Mouse (Mus musculus) liver, embryonic 12.5 days (tissue): ENCODE results near the gene Creld2. TPM values are rescaled to one million over a fixed set of nuclear protein-coding genes. Genes with fewer than 3 reads are reported as not detected.
"Not testable (repeated sequence)": the region's sequence is repeated elsewhere in the genome, so short reads cannot be mapped to it uniquely, and the experiment has no call there.

Experiments
- ATAC-seq: fragments of 200-750 bp; cut with Nextera tagmentation; 2 replicates; pipeline ENCODE4 v1.8.0; 2017; ENCODE audit warnings: moderate number of reproducible peaks, mild to moderate bottlenecking, moderate library complexity
- H3K27ac ChIP-seq: fragments of 300-500 bp; sonication (generic); 2 replicates; pipeline ENCODE4 v1.5.1; 2016; ENCODE audit warnings: mild to moderate bottlenecking
- H3K27me3 ChIP-seq: fragments of 300-500 bp; sonication (generic); replicated peaks from 2 replicates; pipeline ENCODE4 v1.6.1; 2016; ENCODE audit warnings: mild to moderate bottlenecking, moderate library complexity
- H3K36me3 ChIP-seq: fragments of 300-500 bp; sonication (generic); 2 replicates; pipeline ENCODE4 v1.6.1; 2016; ENCODE audit warnings: mild to moderate bottlenecking, moderate library complexity
- H3K4me1 ChIP-seq: fragments of 300-500 bp; sonication (generic); 2 replicates; pipeline ENCODE4 v1.6.1; 2016
- H3K4me2 ChIP-seq: fragments of 300-500 bp; sonication (generic); 2 replicates; pipeline ENCODE4 v1.6.1; 2016; ENCODE audit warnings: mild to moderate bottlenecking, moderate library complexity
- H3K4me3 ChIP-seq: fragments of 300-500 bp; sonication (generic); 2 replicates; pipeline ENCODE4 v1.5.1; 2016; ENCODE audit warnings: mild to moderate bottlenecking, moderate library complexity
- H3K9ac ChIP-seq: fragments of 300-500 bp; sonication (generic); 2 replicates; pipeline ENCODE4 v1.6.1; 2016; ENCODE audit warnings: mild to moderate bottlenecking, moderate library complexity
- H3K9me3 ChIP-seq: fragments of 300-500 bp; sonication (generic); replicated peaks from 2 replicates; pipeline ENCODE4 v1.6.1; 2016; ENCODE audit warnings: mild to moderate bottlenecking, moderate library complexity
- WGBS: fragments of 180-500 bp; shearing (Covaris S2); methylation state at CpG from one replicate; pipeline ENCODE4 v1.1.7; 2016; ENCODE audit not compliant: insufficient replicate concordance; 5-methylcytosine and 5-hydroxymethylcytosine counted together
- polyA plus RNA-seq: library from polyadenylated mRNA; unstranded; fragments of >200 nt; fragmentation: Nextera tagmentation; extraction: Ambion mirVana; gene quantifications from 2 replicates; pipeline ENCODE4 v1.2.1, GENCODE M21; 2016

The Creld2 gene
- 61.1 and 68.6 TPM in 2 replicates for polyA plus RNA-seq

GRCm38 (mm10) chr15:88819026-88819905 lies at the start of gene Creld2, which contains the start of gene Alg12:
Gene Creld2 (plus strand): TSS chr15:88819646.
Gene Alg12 (minus strand): TSS chr15:88819318.
- Histone ChIP-seq H3K4me3 (peak within 1 kb of the TSS; percentile 89), H3K27ac (peak within 1 kb of the TSS; percentile 80), H3K9me3 (no peaks in the 10 kb centered on the region), H3K36me3 (peaks cover 58% of the 10 kb centered on the region), H3K27me3 (no peaks in the 10 kb centered on the region), H3K4me1 (peaks cover 27% of the 10 kb centered on the region), H3K9ac (peak within 1 kb of the TSS; percentile 93), H3K4me2 (peak within 1 kb of the TSS; percentile 97)
- ATAC-seq = peak; percentile 99
- WGBS = 2% methylated on average over 87 of the region's 88 CpGs

GRCm38 (mm10) chr15:88774630-88775029 lies 44.8 kb upstream of the Creld2 start:
- not testable (repeated sequence) for H3K4me3 ChIP-seq, H3K27ac ChIP-seq, H3K9ac ChIP-seq, H3K9me3 ChIP-seq, ATAC-seq, H3K27me3 ChIP-seq, H3K4me2 ChIP-seq, H3K4me1 ChIP-seq
- 78% methylated on average over 5 of the region's 5 CpGs for WGBS
- H3K36me3 ChIP-seq = peaks cover 63% of the 10 kb centered on the region

GRCm38 (mm10) chr15:88792140-88792850 lies 27.2 kb upstream of the Creld2 start:
- H3K9ac ChIP-seq = no peak overlapping the region
- no peak overlapping the region for H3K4me3 ChIP-seq
- H3K27ac ChIP-seq = no peak overlapping the region
- no peaks in the 10 kb centered on the region for H3K36me3 ChIP-seq
- H3K9me3 ChIP-seq = no peaks in the 10 kb centered on the region
- H3K27me3 ChIP-seq = no peaks in the 10 kb centered on the region
- no peaks in the 10 kb centered on the region for H3K4me1 ChIP-seq
- ATAC-seq = no peak
- 65% methylated on average over 4 of the region's 4 CpGs for WGBS
- no peak overlapping the region for H3K4me2 ChIP-seq

- H3K27ac ChIP-seq, H3K4me1 ChIP-seq, H3K4me2 ChIP-seq, H3K9ac ChIP-seq, H3K9me3 ChIP-seq, H3K36me3 ChIP-seq, ATAC-seq, H3K27me3 ChIP-seq, H3K4me3 ChIP-seq: not testable (repeated sequence)
- 76% methylated on average over 5 of the region's 5 CpGs for WGBS
Measured at GRCm38 (mm10) chr15:88794729-88795128, 24.7 kb upstream of the Creld2 start.

- H3K27ac ChIP-seq = no peak overlapping the region
- H3K36me3 ChIP-seq = peaks cover 13% of the 10 kb centered on the region
- H3K4me2 ChIP-seq = no peak overlapping the region
- WGBS = 73% methylated on average over 11 of the region's 11 CpGs
- H3K4me1 ChIP-seq = peaks cover 4% of the 10 kb centered on the region
- ATAC-seq = no peak
- H3K9me3 ChIP-seq = no peaks in the 10 kb centered on the region
- H3K4me3 ChIP-seq = no peak overlapping the region
- no peak overlapping the region for H3K9ac ChIP-seq
- H3K27me3 ChIP-seq = no peaks in the 10 kb centered on the region
Measured at GRCm38 (mm10) chr15:88799950-88800371, 19.5 kb upstream of the Creld2 start.

GRCm38 (mm10) chr15:88800921-88801354 lies 18.5 kb upstream of the Creld2 start:
- Histone ChIP-seq H3K4me2 (no peak overlapping the region), H3K27ac (peak overlapping the region; percentile 36)

GRCm38 (mm10) chr15:88801903-88802302 lies 17.5 kb upstream of the Creld2 start:
- no peak overlapping the region for H3K9ac ChIP-seq
- H3K4me2 ChIP-seq = no peak overlapping the region
- no peak for ATAC-seq
- no peak overlapping the region for H3K4me3 ChIP-seq
- H3K36me3 ChIP-seq = peaks cover 31% of the 10 kb centered on the region
- WGBS = 69% methylated on average over 3 of the region's 3 CpGs
- no peaks in the 10 kb centered on the region for H3K9me3 ChIP-seq
- no peak overlapping the region for H3K27ac ChIP-seq
- H3K4me1 ChIP-seq = peaks cover 4% of the 10 kb centered on the region
- H3K27me3 ChIP-seq = no peaks in the 10 kb centered on the region

More at GRCm38 (mm10) chr15:88800921-88801354, 18.5 kb upstream of the Creld2 start:
- no peaks in the 10 kb centered on the region for H3K27me3 ChIP-seq
- 64% methylated on average over 6 of the region's 6 CpGs for WGBS
- H3K9ac ChIP-seq = no peak overlapping the region
- H3K9me3 ChIP-seq = no peaks in the 10 kb centered on the region
- ATAC-seq = peak; percentile 76
- H3K4me3 ChIP-seq = no peak overlapping the region
- H3K36me3 ChIP-seq = peaks cover 22% of the 10 kb centered on the region
- peaks cover 4% of the 10 kb centered on the region for H3K4me1 ChIP-seq

- Histone ChIP-seq H3K4me3 (no peak overlapping the region), H3K4me1 (peaks cover 4% of the 10 kb centered on the region), H3K9ac (no peak overlapping the region), H3K4me2 (no peak overlapping the region), H3K36me3 (peaks cover 36% of the 10 kb centered on the region), H3K27ac (no peak overlapping the region), H3K27me3 (no peaks in the 10 kb centered on the region), H3K9me3 (no peaks in the 10 kb centered on the region)
- 0 out of 2 replicates have a peak, but pooled peaks have one; percentile 27 for ATAC-seq
- 80% methylated on average over 6 of the region's 6 CpGs for WGBS
Measured at GRCm38 (mm10) chr15:88802348-88802747, 17.1 kb upstream of the Creld2 start.

- H3K4me3 ChIP-seq = no peak overlapping the region
- no peak for ATAC-seq
- H3K9ac ChIP-seq = no peak overlapping the region
- no peaks in the 10 kb centered on the region for H3K9me3 ChIP-seq
- H3K27me3 ChIP-seq = no peaks in the 10 kb centered on the region
- H3K27ac ChIP-seq = no peak overlapping the region
- peaks cover 77% of the 10 kb centered on the region for H3K36me3 ChIP-seq
- WGBS = 87% methylated on average over 8 of the region's 8 CpGs
- no peak overlapping the region for H3K4me2 ChIP-seq
- no peaks in the 10 kb centered on the region; the same call in 1 of the 2 replicates for H3K4me1 ChIP-seq
Measured at GRCm38 (mm10) chr15:88808121-88808520, 11.3 kb upstream of the Creld2 start.

- WGBS = 76% methylated on average over 2 of the region's 2 CpGs
Measured at GRCm38 (mm10) chr15:88810369-88810768, 9.1 kb upstream of the Creld2 start.

GRCm38 (mm10) chr15:88813262-88813661 lies 6.2 kb upstream of the Creld2 start:
- Histone ChIP-seq H3K9me3 (no peaks in the 10 kb centered on the region), H3K36me3 (peaks cover 70% of the 10 kb centered on the region), H3K27me3 (no peaks in the 10 kb centered on the region), H3K27ac (no peak overlapping the region), H3K4me3 (no peak overlapping the region), H3K4me2 (no peak overlapping the region), H3K9ac (no peak overlapping the region), H3K4me1 (peaks cover 8% of the 10 kb centered on the region)
- ATAC-seq = no peak
- WGBS = 87% methylated on average over 3 of the region's 3 CpGs

More at GRCm38 (mm10) chr15:88810369-88810768, 9.1 kb upstream of the Creld2 start:
- no peak overlapping the region for H3K4me3 ChIP-seq
- H3K36me3 ChIP-seq = peaks cover 83% of the 10 kb centered on the region
- H3K27me3 ChIP-seq = no peaks in the 10 kb centered on the region
- ATAC-seq = no peak
- H3K4me1 ChIP-seq = no peaks in the 10 kb centered on the region; the same call in 1 of the 2 replicates
- H3K9me3 ChIP-seq = no peaks in the 10 kb centered on the region
- no peak overlapping the region for H3K4me2 ChIP-seq
- H3K9ac ChIP-seq = no peak overlapping the region
- H3K27ac ChIP-seq = no peak overlapping the region

- H3K36me3 ChIP-seq = peaks cover 64% of the 10 kb centered on the region
- peaks cover 14% of the 10 kb centered on the region for H3K4me1 ChIP-seq
- not testable (repeated sequence) for H3K27ac ChIP-seq, H3K4me2 ChIP-seq, H3K4me3 ChIP-seq, H3K27me3 ChIP-seq, H3K9me3 ChIP-seq, ATAC-seq, H3K9ac ChIP-seq
- 72% methylated on average over 2 of the region's 2 CpGs for WGBS
Measured at GRCm38 (mm10) chr15:88813873-88814272, 5.6 kb upstream of the Creld2 start.
